Mouse (Mus musculus) adrenal gland, postnatal 4 days (tissue): ENCODE measurements around the gene Gm20388. TPM values are rescaled to one million over a fixed set of nuclear protein-coding genes. Genes with fewer than 3 reads are reported as not detected.
A peak's percentile ranks its signal among the peaks of the same experiment; 100 is the strongest.

Source experiments
- DNase-seq, 2 experiments: peaks; one replicate each; pipeline ENCODE4 v3.0.0; 2021 to 2022; ENCODE audit warnings: low spot score in 2 of 2, mixed read lengths in 2 of 2
- total RNA-seq, 2 experiments: library from RNA; stranded (reverse); gene quantifications; 2 replicates each; pipeline ENCODE4 v1.2.3; 2021

The Gm20388 gene
- total RNA-seq, 2 experiments from 2014 or later, result 8.8 TPM; not detected in 1

DNA sequence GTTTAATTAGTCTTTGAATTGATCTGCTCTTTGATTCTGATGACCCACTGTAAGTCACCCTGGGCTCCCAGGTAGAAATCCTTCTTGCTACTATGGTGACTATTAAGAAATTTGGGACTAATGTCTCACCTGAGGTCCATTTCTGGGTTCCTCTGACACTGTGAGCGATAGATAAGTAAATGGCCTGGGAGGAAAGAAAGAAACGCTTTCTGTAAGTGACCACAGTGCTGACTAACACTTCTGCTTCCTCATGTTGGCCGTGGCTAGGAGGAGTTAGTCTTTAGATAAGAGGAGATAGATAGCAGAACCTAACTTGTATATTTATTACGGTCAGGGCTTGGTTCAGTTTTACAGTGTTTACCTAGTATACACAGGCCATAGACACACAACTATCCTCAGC, 3418.7 kb downstream of the Gm20388 start:
- no peak for DNase-seq

DNA sequence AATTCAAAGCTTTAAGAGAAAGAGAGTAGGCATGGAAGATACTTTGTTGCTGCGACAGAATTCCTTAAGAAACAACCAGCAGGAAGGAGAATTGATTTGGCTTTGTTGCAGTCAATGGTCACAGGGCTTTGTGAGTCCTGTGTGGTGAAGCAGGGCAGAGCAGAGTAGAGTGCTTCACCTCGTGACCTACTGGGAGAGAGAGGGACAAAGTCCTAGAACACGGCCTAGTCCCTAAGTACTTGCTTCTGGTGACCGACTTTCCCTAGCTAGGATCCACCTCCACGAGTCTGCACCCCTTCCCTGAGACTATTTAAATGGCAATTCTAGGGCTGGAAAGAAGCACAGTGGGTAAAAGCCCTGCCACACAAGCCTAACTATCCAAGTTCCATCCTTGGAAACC, 3419.3 kb downstream of the Gm20388 start:
- no peak for DNase-seq

DNA sequence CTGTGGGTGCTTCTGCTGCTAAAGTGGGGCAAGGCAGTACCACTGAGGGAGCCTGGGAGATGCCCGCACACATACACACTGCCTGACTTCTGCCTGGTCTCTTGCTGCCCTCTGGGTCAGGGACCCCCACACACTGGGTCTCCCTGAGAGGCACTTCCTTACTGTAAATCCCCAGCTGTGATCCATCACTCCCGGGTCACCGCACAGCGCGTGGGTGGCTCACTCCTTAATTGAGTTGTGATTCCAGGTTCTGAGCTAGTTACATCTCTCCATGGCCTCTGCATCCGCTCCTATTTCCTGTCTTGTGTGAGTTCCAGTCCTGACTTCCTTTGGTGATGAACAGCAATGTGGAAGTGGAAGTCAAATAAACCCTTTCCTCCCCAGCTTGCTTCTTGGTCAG, 3420.1 kb downstream of the Gm20388 start:
- no peak for DNase-seq

DNA sequence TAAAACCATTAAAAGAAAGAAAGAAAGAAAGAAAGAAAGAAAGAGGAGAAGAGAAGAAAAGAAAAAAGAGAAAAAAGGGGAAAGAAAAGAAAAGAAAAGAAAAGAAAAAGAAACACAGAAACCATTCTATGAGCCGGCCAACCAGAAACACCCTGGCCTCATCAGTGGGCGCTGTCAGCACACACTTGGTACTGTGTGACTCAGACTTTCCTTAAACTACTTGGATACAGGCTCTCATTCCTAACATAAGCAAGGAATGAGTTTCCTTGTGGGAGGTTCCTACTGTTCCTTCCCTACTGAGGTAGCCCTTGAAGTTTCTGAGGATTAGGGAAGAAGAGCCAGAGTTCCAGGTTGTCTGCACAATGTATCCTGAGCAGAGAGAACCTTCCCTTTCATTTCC, 3420.7 kb downstream of the Gm20388 start:
- no peak for DNase-seq

DNA sequence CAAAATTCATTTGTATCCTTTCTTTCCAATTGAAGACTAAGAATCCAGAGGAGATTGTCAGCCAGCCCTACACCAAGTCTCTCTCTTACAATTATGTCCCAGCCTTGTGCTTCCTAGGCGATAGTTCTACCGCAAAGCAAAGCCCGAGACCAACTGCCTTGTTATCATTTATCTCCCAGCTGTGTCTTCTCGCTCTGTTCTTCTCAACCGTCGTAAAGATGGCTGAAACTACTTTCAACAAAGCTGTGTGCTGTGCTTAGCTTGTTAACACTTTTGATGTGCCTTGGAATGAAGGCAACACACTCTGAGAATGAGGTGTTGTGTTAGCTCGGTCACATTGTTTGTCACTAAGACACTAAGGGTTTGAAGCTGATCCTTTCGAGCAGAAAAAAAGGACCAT, 3421.2 kb downstream of the Gm20388 start:
- DNase-seq, result no peak

DNA sequence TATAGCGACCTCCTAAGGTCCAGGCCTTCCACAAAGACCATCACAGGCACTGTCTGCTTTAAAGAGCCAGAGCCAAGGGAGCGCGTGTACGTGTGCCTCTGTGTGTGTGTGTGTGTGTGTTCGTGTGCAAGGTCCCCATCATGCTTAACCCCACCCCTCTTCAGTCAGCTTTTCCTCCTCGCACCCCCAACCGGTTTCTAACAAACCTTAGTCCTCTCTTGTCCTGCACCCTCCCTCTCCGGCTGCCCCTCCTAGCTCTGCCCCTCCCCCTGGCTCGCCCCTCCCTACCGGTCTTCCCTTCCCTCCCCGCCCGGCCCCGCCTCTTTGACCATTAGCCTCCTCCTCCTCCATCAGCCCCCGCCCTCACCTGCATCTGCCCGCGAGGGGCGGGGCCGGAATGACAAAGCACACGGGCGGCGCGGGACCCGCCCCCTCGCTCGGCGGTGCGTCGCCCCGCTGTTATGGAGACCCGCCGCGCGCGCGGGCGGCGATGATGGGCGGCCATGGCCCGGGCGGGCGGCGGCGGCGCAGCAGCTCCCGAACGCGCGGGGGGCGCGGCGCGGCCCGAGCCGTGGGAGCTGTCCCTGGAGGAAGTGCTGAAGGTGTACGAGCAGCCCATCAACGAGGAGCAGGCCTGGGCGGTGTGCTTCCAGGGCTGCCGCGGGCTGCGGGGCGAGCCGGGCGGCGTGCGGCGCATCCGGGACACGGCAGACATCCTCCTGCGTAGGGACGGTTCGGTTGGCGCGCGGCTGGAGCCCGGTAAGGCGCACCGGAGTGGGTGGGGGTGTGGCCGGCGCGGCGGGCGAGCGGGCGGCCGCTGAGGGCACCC, 3421.8 kb downstream of the Gm20388 start, which contains the start of gene Spire2:
TSS of gene Spire2 (plus strand) at position 452 of the 829 bp plus-strand sequence.
- DNase-seq, result peak; percentile 42 to 59

DNA sequence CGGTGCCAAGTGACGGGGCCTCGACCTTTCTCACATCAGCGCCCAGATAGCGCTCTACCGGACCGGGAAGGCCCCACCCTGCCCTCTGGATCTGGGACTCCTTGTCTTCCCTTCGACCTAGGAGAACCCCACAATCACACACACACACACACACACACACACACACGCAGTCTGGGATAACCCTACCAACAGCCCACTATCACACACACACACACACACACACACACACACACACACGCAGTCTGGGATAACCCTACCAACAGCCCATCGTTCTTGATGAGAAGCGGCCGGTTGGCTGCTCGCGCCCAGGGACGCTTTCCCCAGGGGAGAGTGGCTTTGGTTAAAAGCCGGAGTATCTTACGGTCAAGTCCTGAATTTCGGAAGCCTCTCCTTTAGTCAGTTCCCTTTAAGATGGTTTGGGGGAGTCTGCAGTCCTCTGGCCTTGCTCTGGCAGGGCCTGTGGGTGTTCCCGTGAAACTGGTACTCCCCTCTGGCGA, 3422.5 kb downstream of the Gm20388 start:
- no peak for DNase-seq

DNA sequence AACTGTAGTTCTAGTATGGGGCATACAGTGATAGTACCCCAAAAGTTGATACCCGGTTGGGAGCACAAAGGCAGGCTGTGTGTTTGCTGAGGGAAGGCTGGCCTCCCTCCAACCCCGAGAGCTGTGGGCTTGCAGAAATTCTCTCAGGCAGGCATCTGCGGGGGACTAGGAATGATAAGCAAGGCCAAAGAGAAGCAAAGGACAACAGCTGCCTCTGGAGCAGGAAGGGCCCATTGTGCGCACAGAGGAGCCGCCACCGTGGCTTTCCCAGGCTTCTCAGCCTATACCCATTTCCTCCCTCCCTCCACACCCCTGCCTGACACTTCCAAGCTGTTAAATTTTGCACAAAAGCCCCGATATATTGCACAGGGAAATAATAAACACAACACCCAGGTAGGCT, 3423.2 kb downstream of the Gm20388 start:
- no peak for DNase-seq

DNA sequence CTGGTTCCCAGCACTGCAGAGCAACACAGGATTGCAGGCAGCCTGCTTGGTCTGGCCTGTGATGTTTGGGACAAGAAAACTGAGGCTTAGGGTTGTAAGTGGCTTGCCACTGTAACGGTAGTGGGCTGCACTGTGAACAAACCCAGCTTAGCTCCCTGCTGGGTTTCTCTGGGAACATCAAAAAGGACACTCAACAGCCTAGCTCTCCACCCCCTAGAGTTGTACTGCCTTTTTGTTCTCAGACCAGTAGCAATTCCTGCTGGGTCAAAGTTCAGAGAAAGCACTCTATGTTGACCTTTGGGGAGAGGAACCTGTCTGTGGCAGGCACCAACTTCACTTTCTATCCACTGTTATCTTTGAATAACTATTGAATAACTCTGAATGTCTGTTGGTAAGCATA, 3423.8 kb downstream of the Gm20388 start:
- DNase-seq, result no peak

DNA sequence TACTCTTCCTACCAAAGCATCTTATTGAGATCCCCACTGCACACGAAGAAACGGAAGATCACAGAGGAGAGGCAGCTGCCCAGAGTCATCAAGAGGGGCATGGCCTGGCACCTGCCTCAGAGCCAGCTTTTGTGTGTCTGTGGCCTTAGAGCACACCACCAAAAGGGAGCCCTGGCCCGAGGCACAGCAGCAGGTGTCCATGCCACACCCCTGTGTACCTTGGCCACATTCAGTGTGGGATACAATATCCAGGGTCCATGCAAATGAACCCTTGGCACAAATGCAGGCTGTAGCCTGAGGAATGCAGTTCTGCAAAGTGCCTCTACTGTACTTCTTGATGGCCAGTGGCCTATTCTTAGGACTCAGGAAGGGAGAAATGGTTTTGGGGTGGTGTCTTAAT, 3426.8 kb downstream of the Gm20388 start:
- DNase-seq, result no peak

DNA sequence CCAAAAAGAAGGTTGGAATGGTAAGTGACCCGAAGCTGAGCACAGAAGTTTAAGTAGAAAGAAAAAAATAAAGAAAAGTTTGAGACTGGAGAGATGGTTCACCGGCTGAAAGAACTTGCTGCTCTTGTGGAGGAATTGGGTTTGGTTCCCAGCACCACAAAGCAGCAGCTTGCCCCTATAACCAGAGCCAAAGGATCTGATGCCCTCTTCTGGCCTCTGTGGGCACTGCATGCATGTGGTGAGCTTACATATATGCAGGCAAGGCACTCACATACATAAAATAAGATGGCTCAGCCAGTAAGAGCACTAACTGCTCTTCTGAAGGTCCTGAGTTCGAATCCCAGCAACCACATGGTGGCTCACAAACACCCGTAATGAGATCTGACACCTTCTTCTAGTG, 3429.4 kb downstream of the Gm20388 start:
- DNase-seq, result no peak

DNA sequence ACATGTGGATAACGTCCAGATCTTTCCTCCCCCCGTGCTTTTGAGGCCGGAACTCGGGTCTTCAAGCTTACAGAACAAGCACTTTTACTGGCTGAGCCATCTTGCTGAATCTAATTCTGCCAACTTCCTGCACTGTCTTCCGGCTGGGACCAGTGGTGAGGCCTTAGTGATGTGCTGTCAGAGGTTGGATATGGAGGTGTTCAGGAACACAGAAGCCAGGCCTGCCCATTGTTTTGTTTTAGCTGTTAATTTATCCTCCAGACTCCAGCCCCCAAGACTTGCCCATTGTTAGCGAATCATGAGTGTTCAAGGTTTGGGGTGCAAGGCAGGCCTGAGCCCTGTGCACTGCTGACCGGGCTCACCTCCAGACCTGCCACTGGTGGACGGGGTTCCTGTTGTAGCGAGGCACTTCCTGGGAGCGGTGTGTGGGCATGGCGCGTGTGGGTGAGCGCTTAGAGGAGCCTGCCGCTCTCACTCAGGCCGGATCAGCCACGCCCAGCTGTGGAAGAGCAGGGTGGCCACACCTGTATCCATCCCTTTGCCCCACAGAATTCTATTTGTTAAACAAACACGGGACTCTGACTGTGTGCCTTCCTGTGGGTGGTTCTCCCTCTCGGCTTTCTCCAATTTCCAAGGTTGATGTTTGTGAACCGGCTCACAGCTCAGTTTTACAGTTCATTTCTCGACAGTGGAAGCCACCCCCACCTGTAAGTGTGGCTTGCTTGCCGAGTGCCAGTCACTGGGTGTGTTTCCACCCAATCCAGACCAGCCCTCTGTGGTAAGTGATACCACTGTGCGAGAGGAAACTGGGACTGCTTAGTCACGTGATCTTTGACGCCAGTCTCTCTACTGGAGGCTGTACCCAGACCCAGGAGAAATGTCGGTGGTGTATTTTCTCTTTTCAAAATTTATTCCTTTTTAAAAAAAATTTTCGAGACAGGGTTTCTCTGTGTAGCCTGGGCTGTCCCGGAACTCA, 3430.7 kb downstream of the Gm20388 start:
- DNase-seq, result no peak

DNA sequence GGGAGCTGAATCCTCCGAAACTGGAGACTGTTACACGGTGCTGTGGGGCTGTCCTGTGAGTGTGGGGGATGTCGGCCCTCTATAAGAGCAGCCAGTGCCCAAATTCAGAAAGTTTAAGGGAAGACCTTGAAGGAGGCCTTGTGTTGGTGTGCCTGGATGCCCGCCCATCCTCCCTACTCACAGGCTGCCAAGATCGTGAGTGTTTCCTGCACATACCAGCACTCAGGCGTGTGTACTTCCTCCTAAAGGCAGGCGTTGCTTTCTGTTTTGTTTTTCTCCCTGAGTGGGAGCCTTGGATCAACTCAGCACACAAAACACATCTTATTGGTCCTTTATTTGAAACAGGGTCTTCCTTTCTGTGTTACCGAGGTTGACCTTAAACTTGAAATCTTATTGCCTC, 3431.6 kb downstream of the Gm20388 start:
- DNase-seq, result no peak

DNA sequence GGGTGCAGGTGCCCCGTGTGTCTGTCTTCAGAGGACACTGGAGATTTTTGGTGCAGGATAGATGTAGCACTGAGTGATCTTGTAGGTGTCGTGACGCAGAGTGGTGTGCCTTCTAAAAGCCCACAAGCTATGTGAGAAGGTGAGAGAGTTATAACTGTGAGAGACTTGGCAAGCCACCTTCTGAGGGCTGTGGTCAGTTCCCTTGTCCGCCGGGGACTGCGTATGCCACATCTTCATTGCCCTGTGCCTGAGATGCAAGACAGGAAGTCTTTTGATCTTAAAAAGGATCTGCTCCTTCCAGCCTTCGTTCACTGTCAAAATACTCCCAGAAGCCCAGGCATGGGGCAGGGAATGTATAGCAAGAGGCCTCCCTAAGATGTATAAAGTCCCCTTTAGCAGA, 3432.3 kb downstream of the Gm20388 start:
- DNase-seq, result no peak

DNA sequence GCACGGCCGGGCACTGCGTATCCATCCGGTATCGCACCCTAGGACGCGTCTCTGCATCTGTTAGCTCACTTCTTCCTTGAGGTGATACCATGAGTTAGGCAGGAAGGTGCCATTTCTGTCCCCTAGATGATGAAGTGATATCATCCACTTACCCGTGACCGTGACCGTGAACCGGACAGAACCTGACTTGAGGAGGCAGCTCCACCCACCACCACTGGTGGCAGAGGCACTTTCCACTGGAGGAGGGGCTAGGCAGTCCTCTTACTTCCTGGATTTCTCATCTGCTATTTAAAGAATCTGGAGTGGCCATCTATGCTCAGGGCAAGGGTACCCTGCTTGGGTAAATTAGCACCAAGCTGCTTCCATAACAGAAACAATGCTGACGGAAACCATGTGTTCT, 3432.8 kb downstream of the Gm20388 start:
- DNase-seq, result no peak

DNA sequence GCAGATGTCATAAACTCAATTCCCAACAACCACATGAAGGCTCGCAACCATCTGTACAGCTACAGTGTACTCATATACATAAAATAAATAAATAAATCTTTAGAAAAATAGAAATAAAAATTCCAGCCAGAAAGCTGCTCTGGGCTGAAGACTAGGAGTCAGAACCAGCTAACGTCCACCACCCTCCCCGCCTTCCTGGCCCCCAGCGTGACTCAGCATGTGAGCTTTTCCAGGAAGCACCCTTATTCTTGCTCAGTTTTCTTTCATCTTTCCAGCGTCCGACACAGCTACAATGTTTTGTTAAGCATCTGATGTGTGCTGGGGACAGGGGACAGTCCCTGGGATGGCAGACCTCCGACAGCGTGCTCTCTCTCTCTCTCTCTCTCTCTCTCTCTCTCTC, 3434.5 kb downstream of the Gm20388 start:
- DNase-seq, result no peak

DNA sequence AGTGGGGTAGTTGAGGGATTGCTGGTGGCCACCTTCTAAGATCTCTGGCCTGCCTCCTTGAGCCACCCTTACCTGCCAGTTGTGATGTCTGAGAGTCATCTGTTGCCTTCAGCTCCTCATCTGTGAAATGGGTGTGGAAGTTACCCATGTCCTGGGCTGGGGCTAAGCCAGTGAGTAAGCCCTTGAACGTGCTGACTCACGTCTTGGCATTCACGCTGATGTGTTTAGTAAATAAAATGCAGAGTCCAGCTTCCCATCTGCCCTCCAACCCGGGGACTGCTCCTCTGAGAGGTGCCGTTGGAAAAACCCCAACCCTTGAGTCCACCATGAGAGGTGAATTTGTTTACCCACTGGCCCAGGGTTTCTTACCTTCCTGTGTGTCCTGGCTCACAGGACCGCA, 3435.2 kb downstream of the Gm20388 start:
- no peak for DNase-seq

DNA sequence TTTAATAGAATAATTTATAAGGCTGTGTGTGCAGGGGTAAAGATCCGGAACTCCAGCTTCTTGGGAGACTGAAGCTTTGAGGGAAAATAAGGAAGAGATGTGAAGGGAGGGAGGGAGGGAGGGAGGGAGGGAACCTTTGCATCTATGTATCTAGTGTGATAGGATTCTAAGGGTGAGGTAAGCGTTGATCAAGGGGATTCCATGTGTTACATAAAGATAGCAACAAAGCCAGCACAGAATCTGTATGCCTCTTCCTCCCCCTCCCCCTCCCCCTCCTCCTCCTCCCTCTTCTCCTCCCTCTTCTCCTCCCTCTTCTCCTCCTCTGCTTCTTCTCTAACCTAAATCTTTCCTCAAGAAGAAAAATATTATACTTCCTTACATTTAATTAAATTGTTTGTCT, 3436.7 kb downstream of the Gm20388 start:
- DNase-seq, result no peak

DNA sequence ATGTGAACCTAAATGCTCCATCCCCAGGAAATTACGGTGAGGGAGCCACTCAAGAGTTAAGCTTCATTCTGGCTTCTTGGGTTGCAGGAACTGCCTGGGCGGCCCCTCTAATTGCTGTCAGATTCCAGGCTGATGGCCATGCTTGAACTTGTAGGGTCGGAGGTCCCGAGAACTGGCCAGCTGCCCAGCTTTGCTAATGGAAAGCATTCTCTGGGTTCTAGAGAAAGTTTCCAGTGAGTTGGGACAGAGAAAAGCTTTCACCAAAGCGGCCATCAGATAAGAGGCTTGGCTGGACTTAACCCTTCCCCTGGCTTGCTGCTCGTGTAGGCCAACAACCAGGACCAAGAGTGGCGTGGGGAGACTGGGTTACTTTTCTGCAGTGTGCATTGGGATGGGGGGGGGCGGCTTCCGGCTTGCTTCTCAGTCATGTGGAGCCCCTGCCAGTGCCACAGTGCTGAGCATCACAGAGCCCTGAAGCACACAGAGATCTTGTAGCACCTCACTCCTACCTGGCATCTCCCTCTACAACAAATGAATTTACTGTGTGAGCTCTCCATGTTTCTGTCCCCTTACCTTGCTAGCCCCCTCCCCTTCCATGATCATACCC, 3437.7 kb downstream of the Gm20388 start:
- DNase-seq, result peak in 1 of 2 experiments; percentile 13

DNA sequence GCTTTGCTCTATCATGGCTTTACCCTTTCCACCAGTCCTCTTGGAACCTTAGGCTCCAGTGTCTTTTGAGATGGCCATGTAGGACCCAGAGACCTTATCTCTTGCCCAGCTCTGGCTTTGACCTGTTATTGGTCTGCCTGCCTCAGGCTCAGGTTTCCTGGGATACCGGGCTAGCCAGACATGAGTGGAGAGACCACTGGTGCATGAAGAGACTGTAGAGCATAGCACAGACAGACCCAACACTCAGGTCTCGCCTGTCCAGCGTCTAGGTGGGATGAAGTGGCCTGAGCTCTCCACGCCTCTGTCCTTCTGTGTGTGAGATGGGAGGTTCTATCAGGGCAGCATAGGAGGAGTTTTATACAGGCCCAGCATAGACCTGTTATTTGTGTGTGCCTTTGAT, 3438.4 kb downstream of the Gm20388 start:
- no peak for DNase-seq

DNA sequence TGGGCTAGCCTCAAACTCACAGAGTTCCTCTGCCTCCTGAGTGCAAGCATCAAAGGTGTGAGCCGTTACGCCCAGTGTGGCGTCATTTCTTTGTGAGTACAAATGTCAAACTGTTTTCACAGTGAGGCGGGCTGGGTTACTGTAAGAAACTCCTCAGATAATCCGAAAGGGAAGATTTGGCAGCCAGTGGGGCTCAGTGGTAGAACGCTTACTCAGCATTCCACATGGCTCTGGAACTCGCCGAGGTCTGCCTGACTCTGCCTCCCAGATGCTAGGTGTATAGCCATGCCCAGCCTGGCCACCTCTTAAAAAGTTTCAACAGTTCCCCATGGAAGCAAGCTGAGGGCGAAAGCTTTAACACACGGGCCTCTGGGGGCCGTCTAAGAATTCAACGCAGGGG, 3441.5 kb downstream of the Gm20388 start:
- DNase-seq, result no peak
